Mouse (Mus musculus) limb, embryonic 15.5 days (tissue): ENCODE data around the gene Bmper. TPM values are rescaled to one million over a fixed set of nuclear protein-coding genes. Genes with fewer than 3 reads are reported as not detected.

Source experiments
- ATAC-seq: fragments of 200-750 bp; cut with Nextera tagmentation; 2 replicates; pipeline ENCODE4 v1.8.0; 2017; ENCODE audit warnings: low read depth, moderate TSS enrichment; ENCODE audit not compliant: insufficient number of reproducible peaks, low FRiP score, low TSS enrichment
- H3K27ac ChIP-seq: fragments of 300-500 bp; sonication (generic); 2 replicates; pipeline ENCODE4 v1.5.1; 2015; ENCODE audit warnings: moderate library complexity, mild to moderate bottlenecking, inconsistent platforms
- H3K27me3 ChIP-seq: fragments of 300-500 bp; sonication (generic); 2 replicates; pipeline ENCODE4 v1.6.1; 2015; ENCODE audit warnings: inconsistent platforms
- H3K36me3 ChIP-seq: fragments of 300-500 bp; sonication (generic); 2 replicates; pipeline ENCODE4 v1.6.1; 2015; ENCODE audit warnings: inconsistent platforms
- H3K4me1 ChIP-seq: fragments of 300-500 bp; sonication (generic); 2 replicates; pipeline ENCODE4 v1.6.1; 2015; ENCODE audit warnings: inconsistent platforms
- H3K4me2 ChIP-seq: fragments of 300-500 bp; sonication (generic); 2 replicates; pipeline ENCODE4 v1.6.1; 2015; ENCODE audit warnings: mild to moderate bottlenecking, inconsistent platforms
- H3K4me3 ChIP-seq: fragments of 300-500 bp; sonication (generic); 2 replicates; pipeline ENCODE4 v1.5.1; 2015; ENCODE audit warnings: mild to moderate bottlenecking, inconsistent platforms
- H3K9ac ChIP-seq: fragments of 300-500 bp; sonication (generic); 2 replicates; pipeline ENCODE4 v1.6.1; 2015; ENCODE audit warnings: inconsistent platforms
- H3K9me3 ChIP-seq: fragments of 300-500 bp; sonication (generic); 2 replicates; pipeline ENCODE4 v1.6.1; 2016; ENCODE audit warnings: inconsistent platforms
- WGBS: fragments of 180-500 bp; shearing (Covaris S2); methylation state at CpG from one replicate; pipeline ENCODE4 v1.1.7; 2015; 5-methylcytosine and 5-hydroxymethylcytosine counted together
- polyA plus RNA-seq: library from polyadenylated mRNA; unstranded; fragments of >200 nt; fragmentation: Nextera tagmentation; extraction: Ambion mirVana; gene quantifications from 2 replicates; pipeline ENCODE4 v1.2.1, GENCODE M21; 2015

Bmper gene
- polyA plus RNA-seq, 1 experiment from 2014 or later = 14.8 TPM

DNA sequence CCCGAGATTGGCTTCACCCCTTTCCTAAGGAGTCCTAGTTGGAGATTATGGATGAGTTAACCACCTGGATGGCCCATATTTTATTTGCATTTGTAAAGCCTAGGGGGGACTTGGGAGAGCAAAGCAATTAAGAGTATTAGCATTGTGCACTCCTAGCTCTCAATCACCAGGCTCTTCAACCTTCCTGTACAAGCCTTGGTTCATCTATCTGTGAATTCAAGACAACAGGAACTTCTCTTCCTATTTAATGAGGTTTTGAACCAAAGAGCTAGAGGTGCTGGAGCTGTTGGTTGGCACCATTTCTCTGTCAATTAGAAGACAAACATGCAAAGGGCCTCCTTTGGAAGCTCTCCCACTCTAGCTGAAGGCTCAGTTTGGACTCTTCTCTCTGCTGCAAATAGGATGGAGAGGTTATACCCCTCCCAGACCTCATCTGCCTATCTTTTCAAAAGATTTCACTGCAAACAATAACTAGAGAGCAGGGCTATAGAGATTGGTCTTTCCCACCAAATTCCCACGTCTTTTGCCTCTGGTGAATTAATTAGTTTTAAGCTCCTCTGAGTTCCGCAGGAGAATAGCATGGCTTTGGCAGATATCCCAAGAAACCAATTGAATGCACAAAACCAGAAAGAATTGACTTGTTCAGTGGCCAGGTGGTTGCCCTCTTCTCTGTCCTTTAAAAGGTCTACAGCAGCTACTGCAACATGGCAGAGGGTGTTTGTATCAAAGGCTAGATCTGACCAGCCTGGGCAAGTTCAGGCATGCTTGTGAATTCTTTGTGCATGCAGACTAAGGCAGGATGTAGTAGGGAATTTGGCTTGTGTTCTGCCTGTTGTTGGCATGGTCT is 185.3 kb downstream of the Bmper start:
- H3K4me3 ChIP-seq = no peak overlapping the region
- no peaks in the 10 kb centered on the region for H3K4me1 ChIP-seq
- H3K36me3 ChIP-seq = no peaks in the 10 kb centered on the region
- H3K27me3 ChIP-seq = no peaks in the 10 kb centered on the region
- no peak overlapping the region for H3K9ac ChIP-seq
- ATAC-seq = no peak
- no peaks in the 10 kb centered on the region for H3K9me3 ChIP-seq
- H3K27ac ChIP-seq = no peak overlapping the region
- H3K4me2 ChIP-seq = no peak overlapping the region
- 64% methylated on average over 3 of the region's 3 CpGs for WGBS

DNA sequence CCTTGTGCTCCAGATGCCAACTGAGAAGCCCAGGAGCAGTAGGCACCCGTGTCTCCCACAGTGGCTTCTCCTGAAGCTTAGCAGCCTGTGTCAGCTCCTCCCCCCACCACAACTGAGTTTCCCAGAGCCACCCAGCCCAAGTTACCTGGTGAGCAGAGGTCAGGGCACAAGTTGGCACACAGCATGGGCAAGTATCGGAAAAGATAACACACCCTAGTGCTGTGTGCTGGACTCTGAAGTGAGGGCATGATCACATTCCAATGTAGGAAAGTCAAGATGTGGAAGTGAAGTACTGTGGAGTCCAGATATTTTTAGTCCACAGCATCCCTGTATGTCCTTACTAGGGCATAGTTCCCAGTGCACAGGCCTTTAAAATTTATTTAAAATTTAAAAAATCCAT is 187.7 kb downstream of the Bmper start:
- 83% methylated on average over 2 of the region's 2 CpGs for WGBS
- no peak overlapping the region for H3K4me3 ChIP-seq
- H3K36me3 ChIP-seq = no peaks in the 10 kb centered on the region
- no peak overlapping the region for H3K4me2 ChIP-seq
- no peaks in the 10 kb centered on the region for H3K4me1 ChIP-seq
- no peaks in the 10 kb centered on the region for H3K9me3 ChIP-seq
- H3K27me3 ChIP-seq = no peaks in the 10 kb centered on the region
- H3K9ac ChIP-seq = no peak overlapping the region
- no peak overlapping the region for H3K27ac ChIP-seq
- no peak for ATAC-seq

DNA sequence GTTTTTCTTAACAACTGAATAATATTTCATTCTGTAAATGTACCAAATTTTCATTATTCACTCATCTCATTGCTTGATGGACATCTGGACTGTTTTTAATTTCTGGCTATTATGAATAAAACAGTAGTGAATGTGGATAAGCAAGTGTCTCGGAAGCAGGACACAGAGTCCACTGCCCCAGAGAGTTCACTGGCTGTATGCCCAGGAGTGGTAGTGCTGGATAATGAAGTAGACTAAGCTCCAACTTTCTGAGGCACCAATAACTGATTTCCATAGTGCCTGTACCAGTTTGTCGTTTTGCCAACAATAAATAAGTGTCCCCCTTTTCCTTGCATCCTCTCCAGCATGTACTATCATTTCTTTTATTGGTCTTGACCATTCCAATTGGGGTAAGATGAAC is 190.1 kb downstream of the Bmper start:
- Histone ChIP-seq H3K9me3 (no peaks in the 10 kb centered on the region), H3K27me3 (no peaks in the 10 kb centered on the region), H3K4me3 (no peak overlapping the region), H3K36me3 (no peaks in the 10 kb centered on the region), H3K4me2 (no peak overlapping the region), H3K27ac (no peak overlapping the region), H3K9ac (no peak overlapping the region), H3K4me1 (no peaks in the 10 kb centered on the region)
- WGBS = 65% methylated on average over 2 of the region's 2 CpGs
- ATAC-seq = no peak

DNA sequence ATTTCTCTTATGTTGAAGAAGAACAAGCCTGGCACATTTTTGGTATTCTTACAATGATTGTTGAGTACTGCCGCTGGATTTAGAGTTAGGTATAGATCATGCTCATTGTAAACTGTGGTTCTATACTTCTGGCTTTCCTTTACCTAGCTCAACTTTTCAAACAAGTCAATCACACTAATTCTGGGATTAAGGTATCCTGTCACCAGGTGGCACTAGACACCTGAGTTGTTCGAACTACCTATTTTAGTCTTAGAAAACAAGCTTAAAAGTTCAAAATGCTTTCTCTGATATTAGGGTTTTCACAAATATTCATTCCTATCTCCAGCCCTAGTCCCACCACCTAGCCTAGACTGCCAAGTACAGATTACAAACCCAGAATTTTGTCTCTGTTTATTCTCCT is 196.2 kb downstream of the Bmper start:
- Histone ChIP-seq H3K4me3 (no peak overlapping the region), H3K4me1 (no peaks in the 10 kb centered on the region), H3K27ac (no peak overlapping the region), H3K27me3 (no peaks in the 10 kb centered on the region), H3K9me3 (no peaks in the 10 kb centered on the region), H3K4me2 (no peak overlapping the region), H3K36me3 (no peaks in the 10 kb centered on the region), H3K9ac (no peak overlapping the region)
- ATAC-seq = no peak
- WGBS = 95% methylated on average over 2 of the region's 2 CpGs

DNA sequence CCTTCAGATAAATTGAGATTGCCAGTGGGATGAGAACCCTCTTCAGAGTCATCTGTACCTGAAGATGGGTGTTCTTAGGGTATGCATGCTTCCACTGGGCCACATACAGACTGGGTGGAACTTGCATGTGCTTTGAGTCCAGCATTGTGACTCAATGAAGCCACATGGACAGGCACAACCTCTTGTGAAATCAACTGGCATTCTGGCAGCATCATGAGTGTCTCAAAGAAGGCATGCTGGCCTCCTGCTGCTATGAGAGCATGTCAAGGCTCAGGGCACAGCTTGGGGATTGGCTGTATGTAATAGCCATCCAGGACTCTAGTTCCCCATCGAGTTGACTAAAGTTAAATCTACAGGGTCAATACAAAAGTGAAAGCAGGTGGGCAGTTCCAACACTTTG is 200.9 kb downstream of the Bmper start:
- H3K36me3 ChIP-seq = no peaks in the 10 kb centered on the region
- H3K9ac ChIP-seq = no peak overlapping the region
- no peaks in the 10 kb centered on the region for H3K27me3 ChIP-seq
- ATAC-seq = no peak
- H3K4me1 ChIP-seq = peaks cover 3% of the 10 kb centered on the region; the same call in 1 of the 2 replicates
- H3K4me2 ChIP-seq = no peak overlapping the region
- 69% methylated on average over 1 of the region's 1 CpGs for WGBS
- no peaks in the 10 kb centered on the region for H3K9me3 ChIP-seq
- H3K4me3 ChIP-seq = no peak overlapping the region
- no peak overlapping the region for H3K27ac ChIP-seq

DNA sequence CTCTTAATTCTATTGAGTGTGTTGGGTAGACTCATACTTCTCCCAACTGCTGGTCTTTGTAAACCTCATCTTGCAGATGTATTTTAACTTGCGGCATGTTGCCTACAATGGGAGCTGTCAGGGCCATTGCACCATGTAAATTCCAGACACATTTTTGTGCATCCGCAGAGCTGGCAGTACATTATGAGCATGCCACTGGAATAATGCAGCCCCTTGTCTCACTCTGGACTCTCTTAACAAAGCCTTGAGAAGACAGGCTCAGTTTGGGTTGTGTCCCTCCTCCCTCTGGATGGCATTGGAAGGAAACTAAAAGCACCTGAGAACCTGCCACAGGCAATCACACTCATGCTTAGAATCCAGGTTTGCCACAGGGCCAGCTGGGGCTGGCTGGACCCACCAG is 209.8 kb downstream of the Bmper start:
- H3K4me1 ChIP-seq = 0 out of 2 replicates have a peak, but pooled peaks cover 2% of the 10 kb centered on the region
- no peak overlapping the region for H3K27ac ChIP-seq
- H3K4me3 ChIP-seq = no peak overlapping the region
- no peaks in the 10 kb centered on the region for H3K9me3 ChIP-seq
- WGBS = 80% methylated on average over 2 of the region's 2 CpGs
- no peaks in the 10 kb centered on the region for H3K27me3 ChIP-seq
- no peak for ATAC-seq
- no peak overlapping the region for H3K4me2 ChIP-seq
- H3K36me3 ChIP-seq = no peaks in the 10 kb centered on the region
- no peak overlapping the region for H3K9ac ChIP-seq

DNA sequence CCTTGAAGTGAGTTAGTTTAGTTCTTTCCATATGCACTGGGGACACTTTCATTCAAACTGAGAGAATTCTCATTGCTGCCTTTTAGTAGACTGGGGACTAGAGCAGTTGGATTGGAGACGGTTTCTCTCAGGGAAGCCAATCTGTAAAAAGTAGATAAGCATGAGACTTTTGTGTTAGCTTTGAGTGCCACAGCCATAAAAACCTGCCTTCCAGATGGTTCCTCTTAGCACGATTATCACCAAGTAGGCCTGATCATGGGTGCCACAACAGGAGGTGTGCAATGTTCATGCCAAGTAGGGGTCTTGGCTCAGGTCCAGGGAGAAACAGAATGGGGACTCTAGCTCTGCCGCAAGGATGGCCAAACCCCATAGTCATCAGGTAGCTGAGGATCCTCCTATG is 210.4 kb downstream of the Bmper start:
- 71% methylated on average over 3 of the region's 3 CpGs for WGBS
- H3K36me3 ChIP-seq = no peaks in the 10 kb centered on the region
- ATAC-seq = no peak
- no peak overlapping the region for H3K4me2 ChIP-seq
- no peak overlapping the region for H3K4me3 ChIP-seq
- no peak overlapping the region for H3K9ac ChIP-seq
- 0 out of 2 replicates have a peak, but pooled peaks cover 2% of the 10 kb centered on the region for H3K4me1 ChIP-seq
- H3K27ac ChIP-seq = no peak overlapping the region
- H3K9me3 ChIP-seq = no peaks in the 10 kb centered on the region
- H3K27me3 ChIP-seq = no peaks in the 10 kb centered on the region

DNA sequence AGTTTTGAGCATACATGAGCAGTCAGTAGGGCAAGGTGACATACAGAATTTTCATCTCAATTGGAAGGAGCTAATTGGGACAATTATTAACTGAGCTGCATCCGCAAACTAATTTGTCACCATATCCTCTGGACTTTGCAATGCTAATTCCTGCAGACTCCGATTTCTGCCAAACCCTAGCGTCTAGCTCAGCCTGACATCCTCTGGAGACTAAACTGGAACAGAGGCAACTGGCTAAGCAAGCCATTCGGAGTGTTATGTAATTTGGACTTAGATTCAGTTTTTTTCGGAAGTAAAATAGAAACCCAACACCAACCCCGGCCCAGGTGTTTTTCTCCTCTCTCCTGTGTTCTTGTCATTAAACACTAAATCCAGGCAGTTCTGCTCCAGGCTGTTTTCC is 213.9 kb downstream of the Bmper start:
- Histone ChIP-seq H3K4me2 (no peak overlapping the region), H3K27me3 (no peaks in the 10 kb centered on the region), H3K9me3 (no peaks in the 10 kb centered on the region), H3K4me3 (no peak overlapping the region), H3K36me3 (no peaks in the 10 kb centered on the region), H3K4me1 (0 out of 2 replicates have a peak, but pooled peaks cover 6% of the 10 kb centered on the region), H3K27ac (no peak overlapping the region), H3K9ac (no peak overlapping the region)
- no peak for ATAC-seq
- WGBS = 34% methylated on average over 6 of the region's 6 CpGs

DNA sequence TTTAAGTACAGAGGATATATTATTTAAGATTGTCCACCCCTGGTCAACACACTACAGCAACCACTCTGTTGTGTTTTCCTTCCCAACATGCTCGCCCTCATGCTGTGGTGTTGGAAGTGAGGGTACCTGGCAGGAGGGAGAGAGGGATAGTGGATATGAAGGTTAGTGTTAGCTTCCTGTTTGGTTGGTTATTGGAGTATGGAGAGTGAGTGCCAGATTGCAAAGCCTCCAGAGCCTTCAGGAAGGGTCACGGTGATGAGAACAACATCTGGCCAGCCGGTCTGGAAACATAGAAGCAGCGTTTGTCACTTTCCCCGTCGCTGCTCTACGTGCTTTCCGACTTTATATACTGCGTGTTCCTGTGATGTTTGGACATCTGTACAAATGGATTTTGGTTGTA is 215.8 kb downstream of the Bmper start:
- no peak overlapping the region for H3K4me2 ChIP-seq
- H3K27me3 ChIP-seq = no peaks in the 10 kb centered on the region
- WGBS = 64% methylated on average over 9 of the region's 9 CpGs
- H3K36me3 ChIP-seq = no peaks in the 10 kb centered on the region
- H3K9ac ChIP-seq = no peak overlapping the region
- no peak for ATAC-seq
- no peaks in the 10 kb centered on the region for H3K9me3 ChIP-seq
- no peak overlapping the region for H3K4me3 ChIP-seq
- no peak overlapping the region for H3K27ac ChIP-seq
- 0 out of 2 replicates have a peak, but pooled peaks cover 6% of the 10 kb centered on the region for H3K4me1 ChIP-seq

DNA sequence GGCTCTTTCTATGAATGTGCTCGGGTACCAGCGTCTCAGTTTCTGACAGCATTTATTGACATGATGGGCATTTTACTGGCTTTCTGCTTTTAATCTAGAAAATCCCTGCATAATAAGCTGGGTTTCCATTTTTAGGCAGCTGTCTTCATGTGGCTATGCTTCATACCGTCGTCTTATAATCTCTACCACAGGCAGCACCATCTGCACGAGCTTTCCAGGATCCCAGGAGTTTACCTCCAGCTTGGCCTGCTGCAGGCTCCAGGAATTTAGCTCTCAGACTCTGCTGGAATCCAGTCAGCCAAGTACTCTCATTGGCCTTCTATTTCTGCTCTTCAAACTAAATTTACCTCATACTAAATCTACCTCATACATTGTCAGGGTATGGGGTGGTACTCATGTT is 219.3 kb downstream of the Bmper start:
- ATAC-seq = no peak
- WGBS = 27% methylated on average over 5 of the region's 5 CpGs
- H3K27ac ChIP-seq = no peak overlapping the region
- H3K4me3 ChIP-seq = no peak overlapping the region
- H3K27me3 ChIP-seq = no peaks in the 10 kb centered on the region
- no peak overlapping the region for H3K4me2 ChIP-seq
- no peaks in the 10 kb centered on the region for H3K9me3 ChIP-seq
- H3K36me3 ChIP-seq = no peaks in the 10 kb centered on the region
- no peak overlapping the region for H3K9ac ChIP-seq
- 0 out of 2 replicates have a peak, but pooled peaks cover 5% of the 10 kb centered on the region for H3K4me1 ChIP-seq

DNA sequence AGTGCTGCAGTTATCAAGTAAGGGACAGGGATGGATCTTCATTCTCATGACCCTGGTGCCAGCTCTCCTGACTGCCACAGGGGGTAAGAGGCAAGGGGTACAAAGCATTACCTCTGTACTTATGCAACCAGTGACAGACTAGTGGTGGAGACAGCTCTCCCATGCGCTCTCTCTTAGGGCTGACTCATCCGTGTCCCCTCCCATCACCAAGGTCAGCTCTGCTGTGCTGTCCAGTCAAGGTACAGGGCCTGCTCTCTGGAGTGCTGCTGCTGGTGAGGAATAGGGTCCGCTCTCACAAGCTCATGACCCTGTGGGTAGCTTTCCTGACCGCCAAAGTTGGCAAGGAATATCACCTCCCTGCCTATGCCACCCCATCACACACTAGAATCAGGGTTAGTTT is 222.1 kb downstream of the Bmper start:
- no peaks in the 10 kb centered on the region for H3K27me3 ChIP-seq
- no peak overlapping the region for H3K4me3 ChIP-seq
- no peak overlapping the region for H3K4me2 ChIP-seq
- H3K9me3 ChIP-seq = no peaks in the 10 kb centered on the region
- no peak for ATAC-seq
- H3K36me3 ChIP-seq = no peaks in the 10 kb centered on the region
- no peak overlapping the region for H3K27ac ChIP-seq
- 96% methylated on average over 4 of the region's 4 CpGs for WGBS
- no peak overlapping the region for H3K9ac ChIP-seq
- H3K4me1 ChIP-seq = no peaks in the 10 kb centered on the region

DNA sequence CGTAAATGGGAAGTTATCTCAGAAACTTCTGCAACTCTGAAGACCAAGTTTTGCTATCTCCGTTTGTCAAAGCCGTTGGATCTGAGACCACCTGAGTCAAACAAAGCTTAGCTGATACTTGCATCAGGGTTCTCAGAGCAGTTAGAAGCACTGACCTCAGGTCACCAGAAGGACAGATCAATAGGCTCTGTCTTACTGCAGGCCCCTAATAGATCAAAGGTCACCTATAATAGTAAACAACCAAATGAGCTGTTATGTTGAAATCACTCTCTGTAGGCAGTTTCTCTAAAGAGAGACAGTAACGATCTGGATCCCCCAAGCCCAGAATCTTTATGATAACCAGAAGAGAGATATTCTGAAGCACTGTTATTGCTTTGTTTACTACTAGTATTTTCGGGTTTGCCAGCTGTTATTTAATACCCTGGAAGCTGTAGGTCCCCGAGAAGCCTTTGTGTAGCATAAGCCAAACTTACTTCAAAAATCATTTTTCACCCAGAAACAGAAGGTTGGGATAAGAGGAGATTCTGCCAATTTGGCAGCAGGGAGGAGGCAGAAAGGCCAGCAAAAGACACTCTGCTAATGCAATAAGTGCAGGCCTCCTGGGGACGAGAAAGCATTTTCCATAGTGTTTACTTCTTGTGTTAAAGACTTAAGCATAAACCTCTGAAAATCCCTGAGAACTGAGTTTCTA is 224.5 kb downstream of the Bmper start:
- no peak overlapping the region for H3K4me3 ChIP-seq
- no peak for ATAC-seq
- 50% methylated on average over 7 of the region's 7 CpGs for WGBS
- no peak overlapping the region for H3K9ac ChIP-seq
- H3K9me3 ChIP-seq = no peaks in the 10 kb centered on the region
- no peak overlapping the region for H3K4me2 ChIP-seq
- H3K27me3 ChIP-seq = no peaks in the 10 kb centered on the region
- H3K27ac ChIP-seq = no peak overlapping the region
- no peaks in the 10 kb centered on the region for H3K36me3 ChIP-seq
- H3K4me1 ChIP-seq = no peaks in the 10 kb centered on the region
